Mouse (Mus musculus) liver, adult 2 months (tissue): ENCODE results near the gene Tmeff2. TPM values are rescaled to one million over a fixed set of nuclear protein-coding genes. Genes with fewer than 3 reads are reported as not detected.

ENCODE experiments used
- DNase-seq: peaks from one replicate; pipeline ENCODE4 v3.0.0-alpha.2; 2011; ENCODE audit warnings: low read depth, low spot score; ENCODE audit errors: extremely low read depth
- H3K27ac ChIP-seq: fragments of 200-500 bp; replicated peaks from 2 replicates; pipeline ENCODE4 v1.5.1; 2012; ENCODE audit warnings: low read depth, mild to moderate bottlenecking, control low read depth, inconsistent platforms, low read length; ENCODE audit not compliant: insufficient read depth
- H3K27me3 ChIP-seq: fragments of 200-500 bp; 2 replicates; pipeline ENCODE4 v1.6.1; 2012; ENCODE audit warnings: mild to moderate bottlenecking, moderate library complexity, low read length, inconsistent platforms; ENCODE audit not compliant: control insufficient read depth, insufficient read depth
- H3K36me3 ChIP-seq: fragments of 200-500 bp; 2 replicates; pipeline ENCODE4 v1.6.1; 2012; ENCODE audit warnings: low read length, inconsistent platforms; ENCODE audit not compliant: control insufficient read depth, insufficient read depth
- H3K4me1 ChIP-seq: fragments of 200-500 bp; 2 replicates; pipeline ENCODE4 v1.6.1; 2011; ENCODE audit warnings: low read length; ENCODE audit not compliant: control insufficient read depth, insufficient read depth
- H3K4me3 ChIP-seq: fragments of 200-500 bp; 2 replicates; pipeline ENCODE4 v1.5.1; 2011; ENCODE audit warnings: low read depth, mild to moderate bottlenecking, control low read depth, low read length, moderate library complexity; ENCODE audit not compliant: insufficient read depth
- H3K79me2 ChIP-seq: fragments of 200-500 bp; 2 replicates; pipeline ENCODE4 v1.6.1; 2012; ENCODE audit warnings: inconsistent platforms, mild to moderate bottlenecking, low read length, moderate library complexity; ENCODE audit not compliant: control insufficient read depth, insufficient read depth
- H3K9ac ChIP-seq: fragments of 200-500 bp; 2 replicates; pipeline ENCODE4 v1.6.1; 2012; ENCODE audit warnings: low read depth, mild to moderate bottlenecking, control low read depth, inconsistent platforms, low read length
- CTCF ChIP-seq: fragments of 200-500 bp; IDR thresholded peaks from 2 replicates; pipeline ENCODE4 v1.5.1; 2011; ENCODE audit warnings: low read depth, low read length, control low read depth
- POLR2A ChIP-seq: fragments of 200-500 bp; IDR thresholded peaks from 2 replicates; pipeline ENCODE4 v1.6.1; 2011; ENCODE audit warnings: low read length, control low read depth; ENCODE audit not compliant: insufficient read depth; ENCODE audit errors: extremely low read depth
- WGBS: fragments of 180-500 bp; shearing (Covaris S2); methylation state at CpG from one replicate; pipeline ENCODE4 v1.1.7; 2018; 5-methylcytosine and 5-hydroxymethylcytosine counted together
- polyA plus RNA-seq: library from polyadenylated mRNA; depleted of rRNA; stranded (reverse); fragments of >200 nt; gene quantifications from 2 replicates; pipeline ENCODE4 v1.2.3, GENCODE M21; 2012
- total RNA-seq: library from RNA; depleted of rRNA; stranded (reverse); fragments of >200 nt; gene quantifications from 2 replicates; pipeline ENCODE4 v1.2.3, GENCODE M21; 2014

Tmeff2 gene
- total and polyA plus RNA-seq, 2 experiments, result 0.09 TPM; not detected in 1

GRCm38 (mm10) chr1:51199954-51200353 is 299.5 kb downstream of the Tmeff2 start:
- TF ChIP-seq CTCF (no peak), POLR2A (no peak)
- Histone ChIP-seq H3K79me2 (no peaks in the 10 kb centered on the region), H3K27ac (no peak overlapping the region), H3K36me3 (no peaks in the 10 kb centered on the region), H3K4me1 (no peaks in the 10 kb centered on the region), H3K9ac (no peak overlapping the region), H3K4me3 (no peak overlapping the region), H3K27me3 (no peaks in the 10 kb centered on the region)
- WGBS, result 97% methylated on average over 3 of the region's 3 CpGs
- DNase-seq, result no peak

GRCm38 (mm10) chr1:51215631-51216030 is 315.2 kb downstream of the Tmeff2 start:
- WGBS, result 86% methylated on average over 3 of the region's 3 CpGs
- no peak overlapping the region for H3K4me3 ChIP-seq
- H3K27ac ChIP-seq, result no peak overlapping the region
- TF ChIP-seq POLR2A (no peak), CTCF (no peak)
- DNase-seq, result no peak
- no peaks in the 10 kb centered on the region for H3K4me1 ChIP-seq
- H3K36me3 ChIP-seq, result no peaks in the 10 kb centered on the region
- H3K9ac ChIP-seq, result no peak overlapping the region
- H3K27me3 ChIP-seq, result no peaks in the 10 kb centered on the region
- H3K79me2 ChIP-seq, result no peaks in the 10 kb centered on the region

- Histone ChIP-seq H3K9ac (no peak overlapping the region), H3K4me1 (no peaks in the 10 kb centered on the region), H3K4me3 (no peak overlapping the region), H3K27me3 (no peaks in the 10 kb centered on the region), H3K27ac (no peak overlapping the region), H3K36me3 (no peaks in the 10 kb centered on the region), H3K79me2 (no peaks in the 10 kb centered on the region)
- TF ChIP-seq POLR2A (no peak), CTCF (no peak)
- WGBS, result 85% methylated on average over 5 of the region's 5 CpGs
- DNase-seq, result no peak
Observed at GRCm38 (mm10) chr1:51216292-51217050, 316.0 kb downstream of the Tmeff2 start.

- no peak for DNase-seq
- no peaks in the 10 kb centered on the region for H3K27me3 ChIP-seq
- no peaks in the 10 kb centered on the region for H3K79me2 ChIP-seq
- H3K4me1 ChIP-seq, result no peaks in the 10 kb centered on the region
- WGBS, result 90% methylated on average over 7 of the region's 7 CpGs
- H3K9ac ChIP-seq, result no peak overlapping the region
- no peaks in the 10 kb centered on the region for H3K36me3 ChIP-seq
- no peak overlapping the region for H3K27ac ChIP-seq
- TF ChIP-seq POLR2A (no peak), CTCF (no peak)
- H3K4me3 ChIP-seq, result no peak overlapping the region
Observed at GRCm38 (mm10) chr1:51217227-51217626, 316.8 kb downstream of the Tmeff2 start.

GRCm38 (mm10) chr1:51225156-51225555 is 324.7 kb downstream of the Tmeff2 start:
- H3K36me3 ChIP-seq, result no peaks in the 10 kb centered on the region
- no peak overlapping the region for H3K4me3 ChIP-seq
- H3K9ac ChIP-seq, result no peak overlapping the region
- TF ChIP-seq POLR2A (no peak), CTCF (no peak)
- no peaks in the 10 kb centered on the region for H3K4me1 ChIP-seq
- no peak overlapping the region for H3K27ac ChIP-seq
- 69% methylated on average over 7 of the region's 7 CpGs for WGBS
- no peak for DNase-seq
- no peaks in the 10 kb centered on the region for H3K79me2 ChIP-seq
- H3K27me3 ChIP-seq, result no peaks in the 10 kb centered on the region
